Mouse (Mus musculus) heart, embryonic 16.5 days (tissue): ENCODE measurements around the gene Ripor3. TPM values are rescaled to one million over a fixed set of nuclear protein-coding genes. Genes with fewer than 3 reads are reported as not detected.

Source experiments
- ATAC-seq: fragments of 200-750 bp; cut with Nextera tagmentation; replicated peaks from 2 replicates; pipeline ENCODE4 v1.8.0; 2017; ENCODE audit warnings: moderate number of reproducible peaks; ENCODE audit not compliant: insufficient read depth, low FRiP score; ENCODE audit errors: extremely low read depth
- H3K27ac ChIP-seq: fragments of 300-500 bp; sonication (generic); 2 replicates; pipeline ENCODE4 v1.5.1; 2014; ENCODE audit warnings: mild to moderate bottlenecking, low read length, control low read depth, moderate library complexity
- H3K27me3 ChIP-seq: fragments of 300-500 bp; sonication (generic); 2 replicates; pipeline ENCODE4 v1.6.1; 2014; ENCODE audit warnings: low read length, mixed read lengths; ENCODE audit not compliant: control insufficient read depth, insufficient read depth
- H3K36me3 ChIP-seq: fragments of 300-500 bp; sonication (generic); 2 replicates; pipeline ENCODE4 v1.6.1; 2014; ENCODE audit not compliant: control insufficient read depth, insufficient read depth
- H3K4me1 ChIP-seq: fragments of 300-500 bp; sonication (generic); 2 replicates; pipeline ENCODE4 v1.6.1; 2014; ENCODE audit warnings: low read length, mixed read lengths; ENCODE audit not compliant: control insufficient read depth, insufficient read depth
- H3K4me2 ChIP-seq: fragments of 300-500 bp; sonication (generic); 2 replicates; pipeline ENCODE4 v1.6.1; 2014; ENCODE audit warnings: low read depth, mild to moderate bottlenecking, control low read depth, low read length
- H3K4me3 ChIP-seq: fragments of 300-500 bp; sonication (generic); 2 replicates; pipeline ENCODE4 v1.5.1; 2014; ENCODE audit warnings: mild to moderate bottlenecking, control low read depth, low read length
- H3K9ac ChIP-seq: fragments of 300-500 bp; sonication (generic); 2 replicates; pipeline ENCODE4 v1.6.1; 2014; ENCODE audit warnings: low read length, control low read depth
- H3K9me3 ChIP-seq: fragments of 300-500 bp; sonication (generic); replicated peaks from 2 replicates; pipeline ENCODE4 v1.6.1; 2016; ENCODE audit warnings: low read length; ENCODE audit not compliant: control insufficient read depth
- WGBS: fragments of 180-500 bp; shearing (Covaris S2); extraction: QIAGEN DNeasy Blood & Tissue Kit; methylation state at CpG from one replicate; pipeline ENCODE4 v1.1.7; 2014; 5-methylcytosine and 5-hydroxymethylcytosine counted together
- polyA plus RNA-seq: library from polyadenylated mRNA; unstranded; fragments of >200 nt; fragmentation: Nextera tagmentation; extraction: Ambion mirVana; gene quantifications from 2 replicates; pipeline ENCODE4 v1.2.1, GENCODE M21; 2015

Ripor3 gene
- polyA plus RNA-seq, 1 experiment from 2014 or later = 0.84 TPM

GRCm38 (mm10) chr2:167987640-167988039, 22.8 kb downstream of the Ripor3 start:
- Histone ChIP-seq H3K27ac (no peak overlapping the region), H3K9ac (no peak overlapping the region), H3K36me3 (no peaks in the 10 kb centered on the region), H3K4me2 (no peak overlapping the region), H3K4me1 (peaks cover 19% of the 10 kb centered on the region), H3K27me3 (no peaks in the 10 kb centered on the region), H3K4me3 (no peak overlapping the region), H3K9me3 (no peaks in the 10 kb centered on the region)
- WGBS = 32% methylated on average over 12 of the region's 12 CpGs
- ATAC-seq = no peak; the same call in 1 of the 2 replicates

GRCm38 (mm10) chr2:167986762-167987161, 23.7 kb downstream of the Ripor3 start:
- H3K36me3 ChIP-seq = no peaks in the 10 kb centered on the region
- no peak for ATAC-seq
- no peak overlapping the region for H3K4me2 ChIP-seq
- 10% methylated on average over 7 of the region's 7 CpGs for WGBS
- 0 out of 2 replicates have a peak overlapping the region, but pooled peaks have one; percentile 18 for H3K9ac ChIP-seq
- H3K27ac ChIP-seq = no peak overlapping the region
- no peaks in the 10 kb centered on the region for H3K27me3 ChIP-seq
- peaks cover 19% of the 10 kb centered on the region for H3K4me1 ChIP-seq
- no peaks in the 10 kb centered on the region for H3K9me3 ChIP-seq
- no peak overlapping the region for H3K4me3 ChIP-seq

GRCm38 (mm10) chr2:167984946-167985345, 25.5 kb downstream of the Ripor3 start:
- Histone ChIP-seq H3K9ac (no peak overlapping the region), H3K4me3 (no peak overlapping the region), H3K4me2 (no peak overlapping the region), H3K4me1 (peaks cover 19% of the 10 kb centered on the region), H3K27ac (no peak overlapping the region), H3K27me3 (no peaks in the 10 kb centered on the region), H3K36me3 (no peaks in the 10 kb centered on the region), H3K9me3 (no peaks in the 10 kb centered on the region)
- ATAC-seq = no peak
- 42% methylated on average over 3 of the region's 3 CpGs for WGBS

GRCm38 (mm10) chr2:167984371-167984770, 26.0 kb downstream of the Ripor3 start:
- no peaks in the 10 kb centered on the region for H3K27me3 ChIP-seq
- no peaks in the 10 kb centered on the region for H3K9me3 ChIP-seq
- H3K4me2 ChIP-seq = no peak overlapping the region
- no peak overlapping the region for H3K27ac ChIP-seq
- 82% methylated on average over 5 of the region's 5 CpGs for WGBS
- no peak overlapping the region for H3K4me3 ChIP-seq
- no peaks in the 10 kb centered on the region for H3K36me3 ChIP-seq
- ATAC-seq = no peak
- H3K9ac ChIP-seq = no peak overlapping the region
- H3K4me1 ChIP-seq = peaks cover 16% of the 10 kb centered on the region

GRCm38 (mm10) chr2:167982646-167983045, 27.8 kb downstream of the Ripor3 start:
- H3K9me3 ChIP-seq = no peaks in the 10 kb centered on the region
- no peak for ATAC-seq
- H3K27me3 ChIP-seq = no peaks in the 10 kb centered on the region
- H3K4me2 ChIP-seq = no peak overlapping the region
- H3K36me3 ChIP-seq = 0 out of 2 replicates have a peak, but pooled peaks cover 5% of the 10 kb centered on the region
- no peak overlapping the region for H3K4me3 ChIP-seq
- 55% methylated on average over 9 of the region's 9 CpGs for WGBS
- H3K4me1 ChIP-seq = peaks cover 7% of the 10 kb centered on the region
- no peak overlapping the region for H3K9ac ChIP-seq
- no peak overlapping the region for H3K27ac ChIP-seq

- 72% methylated on average over 10 of the region's 10 CpGs for WGBS
- Histone ChIP-seq H3K9me3 (no peaks in the 10 kb centered on the region), H3K4me3 (no peak overlapping the region), H3K9ac (no peak overlapping the region), H3K4me2 (no peak overlapping the region), H3K27ac (no peak overlapping the region), H3K27me3 (no peaks in the 10 kb centered on the region), H3K4me1 (no peaks in the 10 kb centered on the region), H3K36me3 (peaks cover 17% of the 10 kb centered on the region)
- no peak for ATAC-seq
These were observed 30.0 kb downstream of the Ripor3 start for GRCm38 (mm10) chr2:167980391-167980790.

- ATAC-seq = no peak
- H3K4me1 ChIP-seq = peaks cover 3% of the 10 kb centered on the region
- H3K4me2 ChIP-seq = no peak overlapping the region
- H3K9ac ChIP-seq = no peak overlapping the region
- WGBS = 77% methylated on average over 10 of the region's 10 CpGs
- no peaks in the 10 kb centered on the region for H3K27me3 ChIP-seq
- no peak overlapping the region for H3K4me3 ChIP-seq
- no peaks in the 10 kb centered on the region for H3K9me3 ChIP-seq
- no peak overlapping the region for H3K27ac ChIP-seq
- H3K36me3 ChIP-seq = peaks cover 34% of the 10 kb centered on the region
These were observed 32.1 kb downstream of the Ripor3 start for GRCm38 (mm10) chr2:167978271-167978670.

- Histone ChIP-seq H3K27me3 (no peaks in the 10 kb centered on the region), H3K27ac (no peak overlapping the region), H3K4me2 (no peak overlapping the region), H3K4me1 (peaks cover 14% of the 10 kb centered on the region), H3K9me3 (no peaks in the 10 kb centered on the region), H3K36me3 (peaks cover 34% of the 10 kb centered on the region), H3K4me3 (no peak overlapping the region), H3K9ac (no peak overlapping the region)
- ATAC-seq = no peak
- WGBS = 82% methylated on average over 12 of the region's 12 CpGs
These were observed 34.7 kb downstream of the Ripor3 start for GRCm38 (mm10) chr2:167975746-167976145.

GRCm38 (mm10) chr2:167972809-167973208, 37.6 kb downstream of the Ripor3 start:
- no peak overlapping the region for H3K4me2 ChIP-seq
- peaks cover 14% of the 10 kb centered on the region for H3K4me1 ChIP-seq
- H3K27me3 ChIP-seq = no peaks in the 10 kb centered on the region
- H3K9me3 ChIP-seq = no peaks in the 10 kb centered on the region
- ATAC-seq = no peak
- WGBS = 0% methylated on average over 1 of the region's 1 CpGs
- H3K4me3 ChIP-seq = no peak overlapping the region
- no peak overlapping the region for H3K9ac ChIP-seq
- peak overlapping the region; percentile 7; the same call in 1 of the 2 replicates for H3K27ac ChIP-seq
- peaks cover 38% of the 10 kb centered on the region for H3K36me3 ChIP-seq
